Mouse (Mus musculus) CH12.LX (cell line): ENCODE data around the gene Dapk3.

Experiments used
- CTCF ChIP-seq, 2 experiments: IDR thresholded peaks in 1 of 2; conservative IDR thresholded peaks in 1 of 2; 2 replicates each; pipeline ENCODE4 v1.5.1; 2011 to 2012; ENCODE audit warnings: low read depth in 2 of 2, low read length in 2 of 2, improper control_type of control experiment in 1 of 2, inconsistent platforms in 1 of 2, mild to moderate bottlenecking in 1 of 2, moderate library complexity in 1 of 2
- EP300 ChIP-seq: IDR thresholded peaks from 2 replicates; pipeline ENCODE4 v1.6.1; 2011; ENCODE audit warnings: low read length, improper control_type of control experiment
- RAD21 ChIP-seq: IDR thresholded peaks from 2 replicates; pipeline ENCODE4 v1.6.1; 2011; ENCODE audit warnings: low read depth, mild to moderate bottlenecking, low read length, improper control_type of control experiment, moderate library complexity
- SMC3 ChIP-seq: IDR thresholded peaks from 2 replicates; pipeline ENCODE4 v1.6.1; 2011; ENCODE audit warnings: low read depth, low read length, improper control_type of control experiment

DNA sequence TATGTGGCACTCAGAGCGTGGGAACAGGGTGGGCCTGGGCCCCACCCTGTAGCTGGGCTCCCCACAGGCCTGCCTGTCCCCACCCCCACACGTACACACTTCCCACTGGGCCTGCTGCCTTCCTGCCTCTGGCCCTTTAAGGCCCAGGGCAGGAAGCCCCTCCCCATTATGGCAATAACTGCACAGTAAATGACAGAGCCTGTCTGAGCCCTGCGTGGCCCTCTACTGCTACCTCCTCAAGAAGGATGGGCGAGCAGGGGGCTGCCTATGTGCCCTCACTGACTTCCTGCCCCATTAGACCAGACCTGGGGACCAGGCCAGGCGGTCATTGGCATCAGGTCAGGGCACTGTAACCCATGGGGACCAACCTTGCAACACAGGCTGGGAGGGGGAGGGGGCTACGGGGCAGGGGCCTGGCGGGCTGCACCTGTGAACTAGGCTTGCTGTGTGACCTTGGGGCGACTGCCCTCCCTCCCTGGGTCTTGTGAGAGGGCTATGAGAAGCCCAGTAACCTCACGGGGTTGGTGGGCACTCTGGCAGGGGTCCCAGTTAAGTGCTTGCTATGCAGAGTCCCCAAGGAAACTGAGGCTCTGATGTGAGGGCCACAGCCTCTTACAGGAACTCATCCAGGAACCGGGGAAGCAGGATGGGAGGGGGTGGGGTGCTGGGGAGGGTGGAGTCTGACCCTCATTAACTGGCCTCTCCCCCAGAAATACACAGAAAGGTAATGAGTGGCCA, 41.9 kb upstream of the Dapk3 start:
- TF ChIP-seq EP300 (no peak), RAD21 (no peak), CTCF (conservative IDR thresholded peaks at IDR 0.05 in 1 of 2, IDR thresholded peaks at IDR 0.05 in 1 of 2; ENCODE audit: low read depth in 2 of 2, low read length in 2 of 2) (no peak), SMC3 (no peak)
